Mouse (Mus musculus): Measurements from ENCODE around the gene Map1lc3b. TPM values are rescaled to one million over a fixed set of nuclear protein-coding genes. Genes with fewer than 3 reads are reported as not detected.

Map1lc3b gene
- polyA plus RNA-seq (2012; rRNA removed) = 72.7 and 121 TPM in 2 replicates

DNA sequence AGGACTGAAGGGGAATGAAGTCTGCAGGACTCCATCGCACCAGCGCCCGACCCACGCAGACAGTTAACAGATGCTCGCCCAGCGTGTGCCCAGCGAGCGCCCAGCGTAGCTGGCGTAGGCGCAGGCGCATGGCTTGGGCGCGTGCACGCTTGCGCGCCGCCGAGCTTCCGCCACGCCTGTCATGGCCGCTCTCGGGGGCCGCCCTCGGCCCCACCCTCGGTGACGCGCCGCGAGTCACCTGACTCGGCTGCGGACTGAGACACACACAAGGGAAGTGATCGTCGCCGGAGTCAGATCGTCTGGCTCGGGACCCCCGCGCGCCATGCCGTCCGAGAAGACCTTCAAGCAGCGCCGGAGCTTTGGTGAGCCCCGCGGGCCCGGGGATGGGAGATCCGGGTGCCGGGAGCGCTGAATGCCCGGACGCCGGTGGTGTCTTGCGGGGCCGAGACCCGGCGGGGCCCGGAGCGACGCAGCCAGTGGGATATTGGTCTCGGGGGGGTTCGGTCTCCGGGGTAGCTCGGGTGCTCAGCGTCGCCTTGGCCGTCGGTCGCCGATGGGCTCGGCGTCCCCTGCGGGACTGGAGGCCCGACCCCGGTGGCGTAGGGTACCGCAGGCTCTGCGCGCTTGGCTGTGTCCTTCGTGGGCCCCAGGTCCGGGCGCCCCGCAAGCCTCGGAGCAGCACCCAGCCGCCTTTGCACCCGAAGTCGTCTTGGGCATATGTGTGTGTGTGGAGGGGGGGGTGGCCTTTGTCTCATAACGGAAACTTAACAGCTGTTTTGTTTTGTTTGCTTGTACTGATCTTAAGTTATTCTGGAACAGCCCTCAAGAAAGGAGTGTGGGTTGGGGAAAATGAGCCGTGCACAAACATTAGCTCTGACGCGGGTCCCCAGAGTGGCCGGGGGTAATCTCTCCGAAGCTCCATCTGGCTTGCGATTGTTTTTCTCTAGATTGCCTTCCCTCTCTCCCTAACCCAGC, at the start of gene Map1lc3b:
Gene Map1lc3b, plus strand, starts transcription at position 159 of the 975 bp plus-strand sequence.
- TF ChIP-seq CTCF (IDR thresholded peaks at IDR 0.05; ENCODE audit: borderline replicate concordance, extremely low read depth, insufficient read depth, insufficient read length) (no peak), POLR2A (IDR thresholded peaks at IDR 0.05; ENCODE audit: borderline replicate concordance, extremely low read depth, insufficient read depth, insufficient read length, poor library complexity, severe bottlenecking) (peak; percentile 78)

DNA sequence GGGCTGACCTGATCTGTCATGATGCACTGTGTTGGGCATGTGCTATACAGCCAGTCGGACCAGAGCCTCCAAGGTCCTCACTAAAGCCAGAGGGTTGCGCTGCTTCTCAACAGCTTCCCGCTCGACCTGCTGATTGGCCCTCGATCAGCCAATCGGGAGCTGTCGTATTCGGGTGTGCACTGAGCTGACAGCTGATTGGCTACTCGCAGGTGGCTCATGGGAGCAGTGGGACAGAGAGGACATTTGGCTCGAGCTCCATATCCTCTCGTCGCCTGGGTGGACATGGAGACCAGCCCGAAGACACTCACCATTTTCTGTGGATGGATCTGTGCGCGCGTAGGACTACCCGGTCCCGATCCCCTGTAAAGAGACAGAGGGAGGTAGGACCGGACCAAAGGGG, 48.3 kb upstream of the Map1lc3b start:
- TF ChIP-seq POLR2A (IDR thresholded peaks at IDR 0.05; ENCODE audit: borderline replicate concordance, extremely low read depth, insufficient read depth, insufficient read length, poor library complexity, severe bottlenecking) (no peak), CTCF (IDR thresholded peaks at IDR 0.05; ENCODE audit: borderline replicate concordance, extremely low read depth, insufficient read depth, insufficient read length) (no peak)
- DNase-seq (ENCODE audit: low read depth) = no peak

More for the DNA sequence above, at the start of gene Map1lc3b:
- DNase-seq (ENCODE audit: low read depth) = peak; percentile 98

DNA sequence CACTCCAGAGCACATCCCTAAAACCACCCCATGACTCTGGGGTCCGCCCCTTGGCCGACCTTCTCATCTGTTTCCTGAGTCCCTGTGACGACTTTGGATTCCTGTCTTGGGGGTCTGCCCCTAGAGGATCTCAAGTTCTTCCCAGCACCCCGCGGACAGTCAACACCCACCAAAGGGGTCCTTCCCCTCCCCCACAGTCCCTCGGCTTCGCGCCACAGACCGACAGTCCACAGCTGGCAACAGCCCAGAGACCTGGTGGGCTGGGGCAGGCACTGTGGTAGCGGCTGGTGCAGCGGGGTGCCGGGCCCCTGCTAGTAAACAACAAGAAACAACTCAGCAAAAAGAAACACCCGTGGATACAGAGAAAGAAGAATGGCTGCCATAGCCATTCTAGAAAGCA, 47.3 kb upstream of the Map1lc3b start:
- no peak for DNase-seq (ENCODE audit: low read depth)
- TF ChIP-seq CTCF (IDR thresholded peaks at IDR 0.05; ENCODE audit: borderline replicate concordance, extremely low read depth, insufficient read depth, insufficient read length) = no peak
- TF ChIP-seq POLR2A (IDR thresholded peaks at IDR 0.05; ENCODE audit: borderline replicate concordance, extremely low read depth, insufficient read depth, insufficient read length, poor library complexity, severe bottlenecking) = no peak

DNA sequence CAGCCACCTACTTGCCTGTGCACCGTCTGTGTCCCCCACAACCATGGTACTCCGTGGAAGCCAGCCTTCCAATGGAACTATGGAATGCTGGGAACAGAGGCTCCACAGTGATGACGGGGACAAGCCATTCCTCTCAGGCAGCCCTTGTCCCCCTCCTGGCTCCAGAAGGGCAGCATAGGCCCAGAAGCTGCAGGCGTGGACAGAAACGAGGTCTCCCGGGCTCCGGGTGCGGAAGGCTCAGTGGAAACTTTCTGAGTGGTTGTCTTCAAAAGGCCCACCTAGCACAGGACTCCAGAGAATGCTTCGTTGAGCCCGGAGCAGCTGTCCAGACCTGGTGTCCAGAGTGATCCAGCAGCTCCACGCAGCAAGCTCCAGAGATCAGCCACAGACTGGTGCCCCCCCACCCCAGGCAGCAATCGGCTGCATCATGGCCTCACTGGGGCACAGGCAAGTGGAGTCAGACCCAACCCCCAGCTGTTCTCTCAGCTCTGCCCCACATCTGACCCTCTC, 45.8 kb upstream of the Map1lc3b start, which contains the start of gene 1700018B08Rik:
Gene 1700018B08Rik, minus strand, starts transcription at position 45 of the 510 bp plus-strand sequence.
- no peak for TF ChIP-seq CTCF (IDR thresholded peaks at IDR 0.05; ENCODE audit: borderline replicate concordance, extremely low read depth, insufficient read depth, insufficient read length)
- TF ChIP-seq POLR2A (IDR thresholded peaks at IDR 0.05; ENCODE audit: borderline replicate concordance, extremely low read depth, insufficient read depth, insufficient read length, poor library complexity, severe bottlenecking) = no peak
- no peak for DNase-seq (ENCODE audit: low read depth)

DNA sequence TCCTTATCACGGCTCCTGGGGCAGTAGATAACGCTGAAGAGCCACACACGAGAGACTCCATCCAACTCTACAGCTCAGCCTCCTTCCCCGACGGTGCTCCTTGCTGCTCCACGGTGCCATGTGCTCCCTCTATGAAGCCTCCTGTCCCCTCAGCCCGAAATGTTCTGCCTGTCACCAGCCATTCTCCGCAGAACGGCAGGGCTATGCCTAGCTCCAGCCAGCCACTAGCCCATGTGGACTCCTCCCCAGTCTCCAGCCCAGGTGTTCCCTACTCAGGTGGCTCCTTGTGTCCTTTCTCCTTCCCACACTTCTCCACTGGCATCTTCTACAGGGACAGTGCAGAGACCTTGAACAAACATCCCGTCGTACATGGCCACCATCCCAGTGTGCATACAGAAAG, 45.2 kb upstream of the Map1lc3b start:
- TF ChIP-seq POLR2A (IDR thresholded peaks at IDR 0.05; ENCODE audit: borderline replicate concordance, extremely low read depth, insufficient read depth, insufficient read length, poor library complexity, severe bottlenecking) = no peak
- TF ChIP-seq CTCF (IDR thresholded peaks at IDR 0.05; ENCODE audit: borderline replicate concordance, extremely low read depth, insufficient read depth, insufficient read length) = no peak
- no peak for DNase-seq (ENCODE audit: low read depth)

DNA sequence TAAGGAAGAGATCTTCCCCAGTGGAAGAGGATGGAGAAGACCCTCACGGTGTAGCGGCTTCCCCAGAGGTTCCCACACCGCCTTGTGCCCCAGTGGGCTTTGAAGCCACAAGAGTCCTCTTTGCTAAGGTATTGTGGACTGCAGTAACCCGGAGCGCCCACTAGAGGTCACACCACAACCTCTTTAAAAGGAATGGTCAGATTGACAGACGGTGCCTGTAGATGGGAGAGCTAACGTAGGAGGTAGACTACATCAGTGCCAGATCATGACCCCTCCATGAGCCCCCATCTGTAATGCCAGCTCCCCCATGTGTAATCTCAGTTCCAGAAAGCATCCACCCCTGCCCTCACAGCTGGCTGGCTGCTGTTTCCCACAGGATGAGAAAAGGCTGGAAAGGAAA, 43.0 kb upstream of the Map1lc3b start:
- TF ChIP-seq POLR2A (IDR thresholded peaks at IDR 0.05; ENCODE audit: borderline replicate concordance, extremely low read depth, insufficient read depth, insufficient read length, poor library complexity, severe bottlenecking) = no peak
- peak; percentile 92; the same call in 1 of the 2 replicates for TF ChIP-seq CTCF (IDR thresholded peaks at IDR 0.05; ENCODE audit: borderline replicate concordance, extremely low read depth, insufficient read depth, insufficient read length)
- DNase-seq (ENCODE audit: low read depth) = peak; percentile 86

DNA sequence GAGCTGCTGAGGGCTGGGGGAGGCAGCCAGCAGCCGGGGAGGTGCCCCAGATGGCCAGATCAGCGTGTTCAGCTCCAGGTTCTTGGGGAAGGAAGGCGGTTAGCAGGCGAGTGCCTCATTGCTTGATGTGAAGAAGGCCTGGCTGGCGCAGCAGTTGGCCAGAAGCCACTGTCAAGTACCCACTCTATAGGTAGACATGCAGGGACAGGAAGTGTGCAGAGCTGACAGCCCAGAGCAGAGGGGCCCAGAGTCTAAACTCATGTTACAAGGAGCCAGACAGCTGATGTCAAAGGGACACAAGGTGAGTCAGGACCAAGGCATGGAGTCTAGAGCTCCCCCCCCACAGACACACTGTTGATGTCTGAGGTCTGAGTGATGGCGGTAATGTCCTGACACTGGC, 40.1 kb upstream of the Map1lc3b start:
- no peak for DNase-seq (ENCODE audit: low read depth)
- TF ChIP-seq CTCF (IDR thresholded peaks at IDR 0.05; ENCODE audit: borderline replicate concordance, extremely low read depth, insufficient read depth, insufficient read length) (no peak), POLR2A (IDR thresholded peaks at IDR 0.05; ENCODE audit: borderline replicate concordance, extremely low read depth, insufficient read depth, insufficient read length, poor library complexity, severe bottlenecking) (no peak)

DNA sequence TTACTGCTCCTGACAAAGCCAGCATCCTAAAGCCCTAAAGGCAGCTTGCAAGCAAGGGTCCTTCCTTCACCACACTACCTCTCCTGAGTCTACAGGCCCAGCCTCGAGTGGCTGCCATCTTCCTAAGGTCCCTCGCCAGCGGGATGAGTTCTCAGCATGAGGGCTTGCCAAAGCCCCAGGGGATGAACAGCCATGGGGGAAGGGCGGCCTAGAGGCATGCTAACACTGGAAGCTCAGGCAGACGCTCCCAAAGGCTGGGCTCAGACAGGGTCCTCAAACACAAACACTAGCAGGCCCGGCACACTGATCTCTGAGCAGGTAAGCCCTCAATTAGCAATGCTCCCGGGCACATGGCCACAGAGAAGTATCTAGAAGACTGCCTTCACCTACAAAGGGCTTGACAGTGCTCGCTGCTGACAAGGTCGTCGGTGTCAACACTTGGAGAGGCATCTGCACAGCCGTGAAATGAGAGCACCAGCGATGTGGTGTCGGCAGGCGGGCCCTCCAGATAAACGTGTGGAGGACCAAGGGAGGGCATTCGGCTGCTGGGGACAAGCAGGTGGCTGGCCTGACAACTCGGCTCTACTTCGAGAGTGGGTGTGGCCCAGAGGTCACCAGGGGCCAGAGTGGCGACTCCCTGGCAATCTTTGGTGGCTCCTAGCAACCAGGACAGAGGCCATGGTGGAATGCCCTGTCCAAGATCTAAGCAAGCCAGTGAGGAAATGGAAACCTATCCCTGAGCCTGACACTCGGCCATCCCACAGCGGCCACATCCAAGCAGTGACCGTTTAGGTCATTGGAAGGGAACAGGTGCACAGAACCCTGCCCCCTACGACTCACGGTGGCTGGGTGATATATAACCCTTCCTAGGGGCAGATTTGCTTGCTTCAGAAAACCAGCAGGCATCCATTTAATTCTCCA, 38.8 kb upstream of the Map1lc3b start:
- TF ChIP-seq CTCF (IDR thresholded peaks at IDR 0.05; ENCODE audit: borderline replicate concordance, extremely low read depth, insufficient read depth, insufficient read length) (no peak), POLR2A (IDR thresholded peaks at IDR 0.05; ENCODE audit: borderline replicate concordance, extremely low read depth, insufficient read depth, insufficient read length, poor library complexity, severe bottlenecking) (no peak)
- no peak for DNase-seq (ENCODE audit: low read depth)

DNA sequence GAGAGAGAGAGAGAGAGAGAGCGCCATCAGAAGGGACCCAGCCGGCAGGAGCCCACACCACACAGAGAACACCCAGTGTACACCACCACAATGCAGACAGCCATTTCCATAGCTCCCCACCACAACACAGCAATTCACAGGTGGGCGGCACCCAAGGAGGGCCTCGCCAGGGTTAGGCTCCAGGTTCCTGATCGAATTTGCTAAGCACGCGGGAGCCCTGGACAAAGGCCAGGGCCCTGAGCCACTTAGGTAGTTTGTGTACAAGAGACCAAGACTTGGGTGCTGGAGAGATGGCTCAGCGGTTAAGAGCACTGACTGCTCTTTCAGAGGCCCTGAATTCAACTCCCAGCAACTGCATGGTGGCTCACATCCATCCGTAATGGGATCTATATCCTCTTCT, 37.7 kb upstream of the Map1lc3b start:
- TF ChIP-seq POLR2A (IDR thresholded peaks at IDR 0.05; ENCODE audit: borderline replicate concordance, extremely low read depth, insufficient read depth, insufficient read length, poor library complexity, severe bottlenecking) (no peak), CTCF (IDR thresholded peaks at IDR 0.05; ENCODE audit: borderline replicate concordance, extremely low read depth, insufficient read depth, insufficient read length) (no peak)
- no peak for DNase-seq (ENCODE audit: low read depth)

DNA sequence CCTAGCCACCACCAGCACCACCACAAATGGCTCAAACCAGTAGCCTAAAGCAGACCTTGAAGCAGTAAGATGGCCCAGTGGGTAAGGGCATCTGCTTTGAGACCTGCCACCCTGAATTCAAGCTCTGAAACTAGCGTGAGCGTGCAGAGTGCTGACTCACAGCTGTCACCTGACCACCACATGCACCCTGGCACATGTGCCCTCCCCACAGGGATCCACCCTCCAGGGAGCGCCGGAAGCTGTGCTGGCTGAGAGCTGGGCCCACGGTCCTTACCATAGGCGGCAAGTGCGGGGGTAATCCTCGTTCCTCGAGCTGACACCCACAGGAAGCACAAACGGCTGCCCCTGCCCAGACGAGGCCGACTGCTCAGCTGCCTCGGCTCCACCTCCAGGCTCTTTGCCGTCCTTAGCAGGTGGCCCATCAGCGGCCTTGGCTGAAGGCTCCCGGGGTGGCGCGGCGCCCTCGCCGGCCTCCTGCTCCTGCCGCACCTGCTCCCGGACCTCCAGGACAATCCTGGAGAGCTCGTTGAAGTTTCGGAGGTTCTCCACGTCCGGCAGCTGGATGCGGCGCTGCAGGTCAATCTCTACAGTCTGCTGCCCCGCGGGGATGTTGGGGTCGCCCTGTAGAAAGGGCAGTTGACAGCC, 36.2 kb upstream of the Map1lc3b start:
- TF ChIP-seq POLR2A (IDR thresholded peaks at IDR 0.05; ENCODE audit: borderline replicate concordance, extremely low read depth, insufficient read depth, insufficient read length, poor library complexity, severe bottlenecking) = no peak
- no peak for TF ChIP-seq CTCF (IDR thresholded peaks at IDR 0.05; ENCODE audit: borderline replicate concordance, extremely low read depth, insufficient read depth, insufficient read length)
- no peak for DNase-seq (ENCODE audit: low read depth)

Data from brain, embryonic 14.5 days (tissue).